Mouse (Mus musculus) bone marrow, adult 2 months (tissue): ENCODE measurements at regions not wholly inside any gene's neighbourhood (a gene's known extent, or its start where the extent isn't known, plus 50 kb on each side); places are given as distances from the start of the nearest gene placed in this dataset.

Experiments used
- CTCF ChIP-seq: fragments of 200-500 bp; IDR thresholded peaks from 2 replicates; pipeline ENCODE4 v1.5.1; 2011; ENCODE audit warnings: low read length, control low read depth; ENCODE audit not compliant: control insufficient read depth, insufficient read depth
- POLR2A ChIP-seq: fragments of 200-500 bp; IDR thresholded peaks from 2 replicates; pipeline ENCODE4 v1.6.1; 2011; ENCODE audit warnings: low read depth, mild to moderate bottlenecking, control low read depth, low read length, borderline replicate concordance; ENCODE audit not compliant: control insufficient read depth

DNA sequence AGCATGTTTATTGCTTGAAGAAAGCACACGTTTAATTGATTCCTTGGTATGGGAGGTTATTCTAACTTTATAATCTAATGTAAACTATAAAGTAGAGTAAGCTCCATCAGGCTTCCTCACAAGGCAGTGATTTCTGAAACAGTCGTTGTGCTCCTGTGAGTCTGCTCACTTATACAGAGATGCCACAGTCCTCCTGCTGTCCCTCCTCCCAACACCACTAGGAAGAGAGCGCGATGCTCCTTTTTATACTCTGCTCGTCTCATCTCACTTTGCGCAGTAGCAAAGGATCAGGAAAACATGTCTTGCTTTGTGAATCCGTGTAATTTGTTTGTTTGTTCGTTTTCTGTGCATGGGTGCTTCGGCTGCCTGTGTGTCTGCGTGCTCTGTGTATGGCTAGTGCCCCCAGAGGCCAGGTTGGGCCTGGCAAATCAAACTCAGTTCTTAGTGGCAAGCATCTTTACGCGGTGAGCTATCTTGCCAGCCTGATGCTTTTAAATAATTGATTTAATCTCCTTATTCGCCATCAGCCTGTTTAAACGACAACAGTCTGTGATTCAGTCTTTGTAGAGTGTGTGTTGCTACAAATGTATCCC is 1575.5 kb upstream of the Gulo start:
- no peak for TF ChIP-seq POLR2A
- no peak for TF ChIP-seq CTCF
